Mouse (Mus musculus) monocyte, adult 2 months (primary cell): ENCODE measurements around the gene Magi1.

ENCODE experiments used
- DNase-seq, 2 experiments: peaks; one replicate each; pipeline ENCODE4 v3.0.0; 2022; ENCODE audit warnings: low spot score in 2 of 2, low read depth in 1 of 2

Magi1 gene

DNA sequence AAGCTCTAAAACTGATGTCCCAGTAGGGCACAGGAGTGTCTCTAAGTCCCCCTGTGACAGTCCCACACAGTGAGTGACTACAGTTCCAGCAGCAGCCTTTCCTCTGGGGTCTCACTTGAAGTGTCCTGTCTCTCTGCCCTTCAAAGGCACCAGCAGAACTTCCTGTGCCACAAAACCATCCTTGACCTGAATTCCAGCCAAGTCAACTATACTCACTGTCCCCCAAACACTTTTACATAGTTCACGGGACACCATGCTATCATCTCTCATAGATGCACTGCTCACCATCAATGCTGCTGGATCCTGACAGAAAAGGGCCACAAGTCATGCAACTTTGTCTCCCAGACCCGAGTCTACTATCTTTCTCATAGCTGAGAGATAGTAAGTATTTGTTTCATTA is 378.7 kb downstream of the Magi1 start:
- no peak for DNase-seq

DNA sequence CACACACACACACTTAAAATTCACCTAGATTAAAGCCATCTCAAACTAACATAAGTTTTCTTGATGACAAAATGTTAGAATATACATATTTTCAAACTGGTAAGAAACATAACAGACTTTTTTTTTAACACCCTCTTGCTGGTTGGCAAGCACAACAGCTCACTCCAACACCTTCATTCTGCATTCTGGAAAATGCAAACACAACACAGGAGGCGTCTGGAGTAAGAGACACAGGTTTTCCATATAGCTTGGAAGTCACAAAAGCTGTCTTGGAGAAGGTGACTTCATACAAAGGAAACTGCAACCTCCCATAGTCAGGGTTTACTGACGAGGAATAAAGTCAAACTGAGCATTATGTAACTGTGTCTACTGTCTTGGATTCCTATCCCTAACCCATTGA is 381.5 kb downstream of the Magi1 start:
- no peak for DNase-seq

DNA sequence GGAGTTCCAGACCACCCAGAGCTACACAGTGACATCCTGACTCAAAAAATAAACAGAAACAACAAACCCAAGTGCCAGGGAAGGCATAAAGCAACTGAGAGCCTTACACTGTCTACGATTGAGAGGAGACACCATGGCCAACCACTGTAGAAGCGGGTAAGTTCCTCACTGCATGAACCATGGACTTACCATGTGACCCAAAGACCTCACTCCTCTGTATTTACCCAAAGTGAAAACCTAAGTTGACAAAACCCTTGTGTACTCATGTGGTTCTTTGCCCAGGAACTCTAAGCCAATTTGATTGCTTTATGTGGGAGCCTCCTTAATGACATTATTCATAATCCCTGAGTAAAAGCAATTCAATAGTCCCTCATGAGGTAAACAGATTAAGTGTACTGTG is 382.3 kb downstream of the Magi1 start:
- no peak for DNase-seq

DNA sequence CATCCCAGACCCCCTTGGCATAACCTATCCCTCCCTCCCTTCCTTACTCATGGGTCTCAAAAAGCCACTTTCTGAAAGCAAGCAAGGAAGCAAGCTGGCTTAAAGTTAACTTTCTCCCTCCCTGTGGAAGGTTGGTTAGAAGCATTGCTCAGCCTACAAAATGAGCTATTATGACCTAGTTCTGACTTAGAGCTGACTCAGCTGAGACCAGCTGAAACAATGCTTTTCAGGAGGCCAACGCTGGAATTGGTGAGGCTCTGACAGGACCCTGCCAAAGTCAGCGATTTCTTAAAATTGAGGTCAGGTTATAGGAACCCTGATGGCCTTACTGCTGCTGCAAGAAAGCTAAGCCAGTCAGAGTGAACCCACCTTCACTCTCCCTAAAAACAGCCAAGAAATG is 386.2 kb downstream of the Magi1 start:
- no peak for DNase-seq

DNA sequence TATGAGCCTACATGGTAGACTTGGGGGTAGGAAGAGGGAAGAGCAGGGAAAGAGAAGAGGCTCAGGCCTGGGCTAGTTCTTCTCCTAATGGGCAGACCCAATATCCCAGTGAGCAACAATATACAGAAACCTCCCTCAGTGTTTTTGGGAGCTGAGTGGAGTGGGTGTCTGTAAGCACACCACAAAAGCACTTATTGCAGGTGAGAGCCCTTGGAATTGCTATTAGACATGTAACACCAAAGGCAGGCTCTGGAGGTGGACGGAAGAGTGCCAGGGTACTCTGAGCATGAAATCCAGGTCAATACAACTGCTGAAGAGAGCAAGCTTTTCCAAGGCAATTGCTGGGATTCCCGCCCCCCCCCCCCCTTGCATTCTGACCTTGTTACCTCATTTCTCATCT is 388.0 kb downstream of the Magi1 start:
- no peak for DNase-seq

DNA sequence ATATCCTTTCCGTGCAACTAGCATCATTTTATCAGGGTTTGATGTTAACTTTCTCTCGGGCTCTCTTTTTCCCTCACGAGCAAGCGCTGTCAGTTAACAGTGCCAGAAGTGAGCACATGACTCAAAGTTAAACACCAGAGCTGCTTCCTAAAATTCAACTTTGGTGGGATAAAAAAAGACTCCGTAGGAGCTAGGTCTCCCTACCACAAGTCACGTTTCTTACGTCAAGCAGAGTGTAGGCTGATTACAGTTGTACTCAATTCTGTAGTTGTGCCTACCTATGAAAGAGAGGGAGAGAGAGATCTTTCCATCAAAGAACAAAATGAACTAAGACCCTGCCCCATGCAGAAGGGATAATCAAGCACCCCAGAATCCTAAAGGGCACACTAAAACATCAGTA is 389.8 kb downstream of the Magi1 start:
- DNase-seq: no peak

DNA sequence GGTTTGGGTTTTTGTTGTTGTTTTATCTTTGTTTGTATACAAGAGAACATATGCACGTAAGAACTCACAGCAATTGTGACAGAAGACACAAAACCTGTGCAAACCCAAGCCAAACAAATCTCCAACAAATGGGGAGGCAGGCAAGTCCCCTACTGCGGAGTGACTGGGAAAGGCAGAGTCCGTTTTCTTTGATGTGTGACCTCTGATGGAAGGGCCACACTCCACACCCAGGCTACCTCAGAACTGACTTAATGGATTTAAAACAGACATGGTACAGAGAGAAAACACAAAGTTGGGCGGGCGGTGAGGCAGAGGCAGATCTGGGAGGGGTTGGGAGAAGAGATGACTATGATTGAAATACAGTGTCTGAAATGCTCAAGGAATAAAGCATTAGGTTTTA is 390.8 kb downstream of the Magi1 start:
- no peak for DNase-seq

DNA sequence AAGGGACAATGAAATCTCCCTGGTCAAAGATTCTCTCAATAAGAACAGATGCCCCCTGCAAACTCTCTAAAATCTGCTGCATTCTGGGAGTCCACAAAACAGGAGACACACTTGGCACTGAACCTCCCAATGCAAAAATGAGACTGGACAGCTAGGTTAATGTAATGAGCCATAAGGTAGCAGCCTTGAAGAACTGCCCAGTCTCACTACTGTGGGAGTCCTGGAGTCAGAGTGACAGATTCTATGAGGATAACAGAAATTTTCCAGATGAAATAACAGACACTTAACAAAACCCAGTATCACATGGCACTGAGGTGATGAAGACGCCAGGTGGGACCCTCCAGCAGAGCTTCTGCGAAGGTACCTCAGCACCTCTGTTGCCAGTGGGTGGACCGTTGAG is 393.7 kb downstream of the Magi1 start:
- DNase-seq: no peak

DNA sequence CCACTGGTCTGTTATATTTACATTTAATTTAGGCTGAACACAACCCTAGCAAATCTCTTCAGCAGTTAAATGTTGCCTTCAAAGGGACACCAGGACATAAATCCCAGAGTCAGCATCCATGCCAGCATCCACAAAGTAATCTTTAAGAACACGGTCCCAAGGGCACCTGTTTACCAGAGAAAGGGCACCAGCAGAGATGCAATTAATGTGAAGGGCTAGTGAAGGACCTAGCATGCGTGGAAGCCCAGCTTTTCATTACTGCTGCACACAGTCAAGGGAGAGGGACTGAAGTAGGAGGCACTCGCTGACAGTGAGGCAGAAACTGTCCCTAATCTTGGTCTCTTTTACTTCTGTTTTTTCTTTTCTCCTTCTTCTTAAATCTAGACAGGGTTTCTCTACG is 406.4 kb downstream of the Magi1 start:
- no peak for DNase-seq

DNA sequence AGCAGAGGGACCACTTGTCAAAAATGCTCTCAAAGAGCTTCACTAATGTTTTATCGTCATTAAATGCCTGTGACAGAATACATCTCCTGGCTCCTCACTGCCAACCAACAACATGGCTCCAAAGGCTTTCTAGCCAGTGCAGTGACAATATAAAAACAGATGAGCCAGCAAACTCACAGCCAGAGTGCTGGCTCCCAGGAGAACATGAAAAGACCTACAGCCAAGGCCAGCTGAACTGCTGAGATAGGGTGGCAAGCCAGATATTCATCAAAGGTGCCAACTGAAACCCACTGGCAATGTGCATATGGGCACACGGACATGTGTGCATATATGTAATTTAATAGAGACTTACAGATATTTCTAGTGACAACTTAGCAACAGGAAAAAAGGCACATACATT is 408.8 kb downstream of the Magi1 start:
- no peak for DNase-seq

DNA sequence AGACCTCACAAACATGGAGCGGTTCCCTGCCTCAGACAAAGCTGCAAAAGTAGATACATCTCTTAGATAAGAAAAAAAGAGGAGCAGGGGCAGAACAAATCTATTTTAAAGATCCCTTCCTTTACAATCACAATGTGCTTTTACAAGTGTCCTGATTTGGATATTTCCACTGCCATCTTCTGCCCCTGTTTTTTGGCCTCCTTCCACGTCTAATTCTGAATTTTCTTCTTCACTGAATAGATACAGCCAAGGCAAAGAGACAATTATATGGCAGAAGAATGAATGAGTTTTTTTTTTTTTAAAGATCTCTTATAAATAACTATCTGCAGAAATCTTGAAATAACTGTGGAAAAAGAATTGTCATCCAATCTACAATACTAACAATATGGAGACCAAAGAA is 409.3 kb downstream of the Magi1 start:
- no peak for DNase-seq

DNA sequence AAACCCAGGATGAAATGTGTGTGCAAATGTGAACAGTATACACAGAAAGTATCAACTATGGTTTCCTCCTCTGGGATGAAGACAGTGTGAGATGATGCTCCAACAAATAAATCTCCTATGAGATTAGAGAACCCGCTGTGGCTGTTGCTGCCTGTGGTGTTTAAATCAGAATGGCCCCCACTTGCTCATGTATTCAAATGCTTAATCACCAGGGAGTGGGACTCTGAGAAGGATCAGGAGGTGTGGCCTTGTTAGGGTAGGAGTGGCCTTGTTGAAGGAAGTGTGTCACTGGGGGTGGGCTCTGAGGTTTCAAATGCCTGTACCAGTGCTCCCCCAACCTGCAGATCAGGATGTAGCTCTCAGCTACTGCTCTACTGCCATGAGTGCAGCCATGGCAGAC is 410.2 kb downstream of the Magi1 start:
- no peak for DNase-seq

DNA sequence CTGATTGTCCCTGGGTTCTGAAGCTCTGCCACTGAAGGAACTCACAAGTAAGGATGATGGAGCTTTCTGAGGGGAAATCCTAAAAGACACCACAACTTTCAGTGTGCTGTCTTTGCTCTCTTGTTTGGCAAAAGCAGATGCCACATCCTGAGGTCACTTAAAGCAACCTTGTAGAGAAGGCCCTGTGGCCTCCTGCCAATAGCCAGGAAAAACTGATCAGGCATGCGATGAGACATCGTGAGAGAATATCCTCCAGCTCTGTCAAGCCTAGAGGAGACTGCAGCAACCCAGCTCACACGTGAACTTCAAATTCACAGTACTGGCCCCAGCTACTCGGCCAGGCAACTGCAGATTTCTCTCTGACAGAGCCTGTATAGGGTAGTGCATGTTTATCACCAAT is 412.2 kb downstream of the Magi1 start:
- no peak for DNase-seq

DNA sequence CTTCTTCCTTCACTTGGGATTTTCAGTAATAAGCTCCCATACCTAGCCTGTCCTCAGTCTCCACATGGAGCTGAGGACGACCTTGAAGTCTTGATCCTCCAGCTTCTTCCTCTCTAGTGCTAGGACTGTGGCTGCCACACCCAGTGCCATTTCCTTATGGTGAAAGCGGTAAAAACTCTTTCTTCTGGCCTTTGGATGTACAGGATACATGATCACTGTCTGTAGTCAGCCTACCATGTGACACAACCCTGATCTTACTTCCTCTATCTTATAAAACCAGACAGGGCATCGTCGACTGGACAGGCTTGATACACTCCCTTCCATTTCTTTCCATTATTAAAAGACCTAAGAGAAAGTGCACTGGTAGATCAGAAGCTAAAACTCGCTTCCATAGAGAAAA is 413.7 kb downstream of the Magi1 start:
- no peak for DNase-seq

DNA sequence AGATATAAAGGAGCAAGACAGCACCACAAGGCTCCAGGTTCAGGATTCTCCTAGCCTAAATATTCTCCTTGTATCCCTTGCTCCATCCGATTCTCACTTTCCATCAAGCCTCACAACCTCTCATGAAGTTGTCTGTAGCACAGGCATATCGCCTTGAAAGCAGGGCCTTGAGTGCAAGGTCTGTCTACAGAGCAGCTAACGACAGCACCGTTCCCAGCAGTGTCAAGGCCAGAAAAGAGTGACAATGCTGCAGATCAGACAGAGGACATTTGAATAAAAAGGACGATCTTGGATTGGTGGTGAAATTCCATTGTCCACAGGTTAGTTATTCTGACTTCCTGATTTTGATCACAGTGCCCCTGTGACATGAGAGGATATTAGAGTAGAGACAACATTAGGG is 421.5 kb downstream of the Magi1 start:
- no peak for DNase-seq

DNA sequence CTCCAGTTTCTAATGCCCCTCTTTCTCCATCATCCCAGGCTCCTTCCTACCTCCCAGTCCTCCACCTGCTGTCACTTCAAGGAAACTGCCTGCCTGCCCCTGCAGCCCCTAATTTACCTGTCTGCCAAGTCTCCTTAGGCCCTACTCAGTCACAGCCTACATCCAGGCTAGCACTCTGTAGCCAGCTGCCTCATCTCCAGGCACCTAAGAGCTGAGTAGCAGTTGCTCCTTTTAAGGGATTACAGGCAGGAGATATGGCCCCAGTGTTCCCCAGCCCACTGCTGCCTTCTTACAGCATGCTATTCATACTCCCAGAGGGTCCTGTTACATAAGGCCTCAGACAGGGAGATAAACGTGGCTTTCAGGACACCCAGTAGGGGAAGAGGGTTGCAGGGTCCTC is 426.9 kb downstream of the Magi1 start:
- no peak for DNase-seq

DNA sequence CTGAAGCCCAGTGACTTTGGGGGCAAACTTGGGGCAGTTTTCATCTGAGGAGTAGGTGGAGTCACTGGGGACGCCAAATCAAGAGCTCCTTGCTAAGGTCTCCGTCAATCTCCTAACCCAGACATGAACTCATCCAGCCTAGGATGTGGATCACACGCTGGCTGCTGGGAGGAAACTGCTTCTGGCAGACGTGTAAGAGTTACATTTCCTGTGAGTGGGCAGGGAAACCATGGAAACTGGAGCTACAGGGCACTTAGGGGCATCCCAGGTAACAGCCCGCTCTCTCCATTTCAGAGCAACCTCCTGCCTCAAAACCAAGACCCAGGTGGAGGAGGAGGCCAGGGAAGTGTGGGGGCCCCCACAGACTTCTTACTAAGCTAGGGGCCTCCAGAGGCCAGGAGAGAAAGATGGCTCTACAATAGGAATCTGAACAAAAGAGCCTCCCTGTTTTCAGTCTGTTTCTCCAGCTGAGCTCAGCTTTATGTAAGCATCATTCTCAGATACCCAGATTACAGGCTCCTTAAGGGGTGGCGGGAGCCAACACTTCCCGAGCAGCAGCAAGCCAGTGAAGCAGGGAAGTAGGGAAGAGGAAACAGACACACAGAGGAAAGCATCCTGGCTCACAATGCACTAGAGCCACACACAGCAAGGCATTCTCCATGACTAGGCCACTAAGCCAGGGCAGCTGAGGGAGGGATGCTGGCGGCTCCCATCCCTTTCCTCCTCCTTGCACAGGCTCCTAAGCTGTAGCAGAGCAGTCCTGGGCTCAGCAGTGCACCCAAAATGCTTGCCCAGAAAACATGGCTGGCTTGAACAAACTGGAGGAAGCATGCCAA is 427.7 kb downstream of the Magi1 start:
- no peak for DNase-seq

DNA sequence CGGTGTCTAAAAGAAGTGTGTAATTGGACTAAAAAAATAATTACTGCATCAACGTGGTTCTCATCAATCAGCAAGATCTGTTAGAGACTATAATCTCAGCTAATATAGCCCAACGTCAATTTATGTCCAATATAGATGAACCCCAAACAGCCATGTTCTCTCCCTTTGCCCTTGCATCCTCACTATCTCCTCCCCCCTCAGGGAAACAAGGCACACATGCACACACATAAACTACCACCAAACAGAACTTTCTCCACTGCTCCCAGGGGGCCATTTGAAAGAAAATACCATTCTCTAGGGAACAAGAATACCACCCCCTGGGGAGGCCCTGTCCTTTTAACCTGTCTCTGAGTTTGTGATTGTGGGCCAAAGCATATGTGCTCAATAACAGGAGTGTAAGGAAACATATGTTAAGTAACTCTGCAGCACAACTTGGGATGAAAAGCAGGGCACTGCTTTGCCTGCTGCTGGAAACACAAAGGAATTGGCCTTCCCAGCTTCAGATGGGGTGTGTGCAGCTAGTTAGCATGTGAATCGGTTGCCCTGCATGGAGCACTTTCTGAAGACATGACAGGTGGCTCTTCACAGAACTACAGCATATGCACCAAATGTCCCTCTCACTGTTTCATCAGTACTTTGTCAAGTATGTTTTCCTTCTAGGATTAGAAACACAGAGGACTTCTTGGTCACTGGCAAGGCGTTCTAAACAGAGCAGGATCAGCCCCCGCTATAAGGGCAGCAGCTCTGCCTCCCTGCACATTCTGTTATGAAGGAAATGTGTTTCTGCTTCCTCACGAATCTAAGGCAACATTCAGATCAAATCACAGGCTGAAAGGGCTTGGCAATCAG is 434.6 kb downstream of the Magi1 start:
- DNase-seq: no peak

DNA sequence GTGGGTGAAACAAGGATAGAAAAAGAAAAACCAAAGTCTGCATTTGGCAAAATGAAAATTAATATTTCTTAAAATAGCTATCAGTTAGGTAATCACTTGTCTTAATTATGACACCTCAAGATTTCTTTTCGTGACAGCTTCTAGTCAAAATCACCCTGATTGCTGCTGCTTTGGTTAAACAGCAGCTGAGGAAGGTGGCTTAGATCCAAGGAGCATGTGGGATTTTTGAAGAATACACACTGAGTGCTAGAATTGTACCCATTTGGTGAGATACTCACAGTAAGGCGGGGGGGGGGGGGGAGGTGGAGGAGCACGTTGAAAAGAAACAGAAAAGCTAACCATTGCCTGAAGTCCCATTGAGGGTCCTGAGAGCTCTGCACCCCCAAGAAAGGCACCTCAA is 438.2 kb downstream of the Magi1 start:
- DNase-seq: no peak

DNA sequence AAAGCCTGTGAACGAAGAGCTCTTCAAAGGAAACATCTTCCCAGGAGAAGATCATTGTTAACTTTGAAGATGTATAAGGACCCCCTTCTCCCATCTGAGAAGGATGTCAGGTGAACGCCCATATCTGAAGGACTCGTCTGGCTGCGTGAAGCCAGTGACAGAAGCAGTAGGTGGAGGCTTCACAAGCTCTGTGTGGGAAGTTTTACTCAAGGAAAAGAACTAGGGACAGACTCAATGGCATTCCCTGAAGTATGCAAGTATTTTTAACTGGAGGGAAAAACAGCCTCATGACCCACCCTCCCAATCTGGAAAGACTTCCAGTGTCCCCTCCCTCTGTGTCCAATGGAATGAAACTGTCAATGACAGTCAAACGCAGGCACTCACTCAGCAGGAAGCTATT is 438.6 kb downstream of the Magi1 start:
- DNase-seq: no peak

DNA sequence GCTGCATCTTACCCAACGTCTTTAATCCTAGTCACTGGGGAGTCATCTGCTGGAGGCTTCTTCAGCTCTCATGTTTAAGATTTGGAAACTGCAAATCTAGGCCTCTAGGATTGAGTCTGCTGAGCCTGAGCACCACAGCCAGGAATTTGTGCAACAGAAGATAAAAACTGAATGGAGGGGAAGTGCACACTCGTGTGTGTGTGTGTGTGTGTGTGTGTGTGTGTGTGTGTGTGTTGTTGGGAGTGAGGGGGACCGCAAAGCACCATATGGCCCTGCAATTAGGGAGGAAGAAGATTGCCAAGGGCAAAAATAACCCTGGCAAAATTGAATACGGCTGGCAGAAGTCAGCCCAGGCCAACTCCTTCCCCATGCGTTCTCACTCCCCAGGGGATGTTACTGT is 439.1 kb downstream of the Magi1 start:
- no peak for DNase-seq

DNA sequence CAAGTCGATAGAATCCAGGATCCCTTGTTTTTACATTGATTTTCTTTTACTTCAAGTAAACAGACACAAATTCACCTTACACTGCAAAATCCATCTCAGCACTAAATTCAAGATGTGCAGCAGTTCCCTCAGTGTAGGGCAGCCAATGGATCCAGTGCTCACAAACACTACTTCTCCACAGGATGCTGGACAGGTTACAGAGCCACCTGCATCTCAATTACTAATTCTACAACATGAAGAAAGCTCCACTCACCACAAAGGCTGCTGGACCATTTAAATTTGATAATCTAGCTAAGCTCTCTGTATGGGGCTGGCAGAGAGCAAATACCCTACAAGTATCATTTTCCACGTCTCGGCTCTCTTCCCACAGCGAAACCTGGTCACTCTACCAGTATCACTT is 445.3 kb downstream of the Magi1 start:
- DNase-seq: no peak

DNA sequence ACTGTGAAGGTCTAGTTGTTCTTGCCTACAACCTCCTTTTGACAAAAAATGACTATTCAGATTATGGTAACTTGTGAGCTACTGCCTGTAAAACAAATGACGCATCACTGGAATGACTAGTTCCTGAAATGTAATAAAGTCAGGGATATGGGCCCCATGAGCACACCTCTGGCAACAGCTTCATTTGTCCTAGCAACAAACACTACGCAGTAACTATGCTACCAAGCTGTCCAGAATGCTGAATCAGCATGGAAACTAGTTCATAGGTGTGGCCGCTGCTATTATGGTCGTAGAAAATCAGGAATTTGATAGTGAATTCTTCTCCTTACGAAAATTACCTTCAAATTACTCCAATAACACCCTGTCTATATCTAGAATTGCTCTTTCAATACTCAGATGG is 447.1 kb downstream of the Magi1 start:
- no peak for DNase-seq
